Mouse (Mus musculus) right cerebral cortex, postnatal 36 days (tissue): Measurements from ENCODE around the gene Frrs1l.

ENCODE experiments used
- DNase-seq, 2 experiments: peaks; one replicate each; pipeline ENCODE4 v3.0.0; 2022; ENCODE audit warnings: low spot score in 2 of 2, mixed read lengths in 1 of 2

The Frrs1l gene

DNA sequence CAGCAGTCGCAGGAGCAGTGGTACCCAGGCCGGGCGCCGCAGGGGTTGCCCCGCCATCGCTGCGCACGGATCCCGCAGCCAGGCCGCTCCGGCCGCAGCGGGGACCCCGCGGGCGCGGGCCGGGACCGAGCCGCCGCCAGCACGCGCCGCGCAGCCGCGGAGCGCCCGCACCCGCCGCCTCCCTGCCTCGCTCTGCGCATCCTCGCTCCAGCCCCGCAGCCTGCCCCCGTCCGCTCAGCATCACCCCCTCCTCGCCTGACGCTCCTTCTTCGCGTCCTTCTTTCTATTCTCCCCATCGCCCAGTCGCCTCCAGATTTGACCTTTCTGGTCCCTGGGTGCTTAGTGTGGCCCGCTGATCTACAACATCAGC is at the start of gene Frrs1l:
TSS of gene Frrs1l (minus strand) at position 177 of the 370 bp plus-strand sequence.
- peak; percentile 48 to 51 for DNase-seq

DNA sequence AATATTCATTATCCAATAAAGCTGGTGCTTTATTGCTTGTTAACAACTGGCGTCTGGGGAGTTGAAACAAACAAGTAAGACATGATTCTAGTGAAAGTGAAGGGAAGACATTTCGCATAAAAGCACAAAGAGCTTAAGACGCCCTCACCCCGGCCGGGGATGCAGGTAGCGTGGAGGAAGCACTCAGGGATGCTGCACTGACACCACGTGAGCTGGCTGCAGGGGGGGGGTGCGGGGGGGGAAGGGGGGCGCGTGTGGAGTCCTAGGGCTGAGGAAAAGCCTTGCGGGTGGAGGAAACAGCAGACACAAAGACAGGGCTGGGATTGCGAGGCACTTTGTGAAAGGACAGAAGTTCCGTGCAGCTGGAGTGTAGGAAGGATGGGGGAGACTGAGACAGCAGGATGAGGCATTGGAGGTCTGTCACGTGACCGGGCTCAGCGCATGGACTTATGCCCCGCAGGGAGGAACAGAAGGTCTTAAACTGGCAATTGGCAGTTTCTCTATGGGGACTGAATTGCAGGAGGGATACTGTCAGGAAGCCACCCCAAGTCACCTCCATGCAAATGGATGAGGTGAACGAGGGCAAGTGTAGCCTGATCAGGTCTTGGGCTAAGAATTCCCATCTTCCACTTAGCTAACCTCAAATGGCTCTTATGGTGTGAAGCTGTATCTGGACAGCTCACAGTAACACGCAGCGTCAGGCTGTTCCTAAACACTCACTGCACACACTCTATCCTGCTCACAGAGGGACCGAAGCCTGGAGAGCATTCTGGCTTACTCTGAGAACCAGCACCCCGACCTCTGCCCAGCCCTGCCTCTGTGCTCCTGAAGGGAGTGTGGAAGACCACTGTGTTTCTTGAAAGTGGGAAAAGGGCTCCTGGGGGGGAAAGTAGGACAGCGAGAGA is 49.2 kb upstream of the Frrs1l start:
- no peak for DNase-seq

GRCm38 (mm10) chr4:57037554-57037953 is 47.4 kb upstream of the Frrs1l start:
- no peak for DNase-seq

DNA sequence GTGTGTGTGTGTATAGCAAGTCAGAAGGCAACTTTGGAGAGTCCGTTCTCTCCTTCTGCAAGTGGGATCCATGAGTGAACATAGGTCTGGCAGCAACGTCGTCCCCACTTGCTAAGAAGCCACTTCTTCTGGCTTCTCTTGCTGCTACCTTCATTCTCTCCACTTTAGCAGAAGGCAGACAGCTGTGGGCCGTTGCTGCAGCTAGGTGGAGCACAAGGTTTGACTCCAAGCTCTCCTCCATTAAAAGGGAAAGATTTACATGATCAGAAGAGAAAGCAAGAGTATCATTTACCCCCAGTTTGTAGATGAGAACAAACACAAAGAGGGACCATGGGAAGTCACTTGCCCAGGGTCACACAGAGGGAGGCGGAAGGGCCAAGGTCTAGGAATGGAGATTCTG is 44.0 kb upstream of the Frrs1l start:
- DNase-seq, result no peak

DNA sequence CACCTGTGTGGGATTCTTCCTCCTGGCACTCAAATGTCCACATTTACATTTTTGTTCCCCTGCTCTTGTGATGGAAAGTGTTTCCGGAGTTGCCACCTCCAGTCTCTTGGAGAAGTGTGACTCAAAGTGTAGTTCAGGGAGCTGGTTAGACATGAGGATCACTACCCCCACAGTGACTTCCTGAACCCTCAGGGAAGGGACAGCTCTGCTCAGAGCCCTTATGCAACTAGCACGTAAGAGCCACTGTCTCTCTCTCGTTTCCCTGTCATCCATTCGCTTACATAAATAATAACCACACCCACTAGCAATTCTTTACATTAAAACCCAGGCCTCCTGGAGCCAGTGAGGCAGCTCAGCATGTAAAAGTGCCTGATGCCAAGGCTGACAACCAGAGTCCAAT is 41.2 kb upstream of the Frrs1l start:
- no peak for DNase-seq

GRCm38 (mm10) chr4:57027954-57028353 is 37.8 kb upstream of the Frrs1l start:
- no peak for DNase-seq

DNA sequence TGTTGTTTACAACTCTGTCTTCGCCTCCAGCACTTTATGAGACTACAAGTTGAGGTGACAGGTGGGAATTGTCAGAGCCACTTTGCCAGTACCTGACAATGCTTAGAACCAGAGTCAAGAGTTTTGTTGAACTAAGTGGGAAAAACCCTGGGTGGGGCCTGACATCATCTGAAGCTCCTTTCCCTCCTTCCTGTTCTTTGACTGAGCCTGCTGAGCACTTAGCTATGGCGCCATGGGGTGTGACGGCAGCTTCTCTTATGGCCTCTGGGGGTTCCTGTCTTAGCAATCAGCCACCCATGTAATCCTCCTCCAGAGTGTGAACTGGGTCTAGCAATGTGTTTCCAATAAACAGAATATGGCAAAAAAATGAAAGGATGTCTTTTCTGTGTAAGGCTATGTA is 33.3 kb upstream of the Frrs1l start:
- no peak for DNase-seq

GRCm38 (mm10) chr4:57021288-57021687 is 31.1 kb upstream of the Frrs1l start:
- DNase-seq, result no peak

GRCm38 (mm10) chr4:57017229-57017628 is 27.0 kb upstream of the Frrs1l start:
- DNase-seq, result no peak

- DNase-seq, result no peak
Observed at GRCm38 (mm10) chr4:57016366-57017171, 26.4 kb upstream of the Frrs1l start.

GRCm38 (mm10) chr4:57015032-57015431 is 24.8 kb upstream of the Frrs1l start:
- no peak for DNase-seq

DNA sequence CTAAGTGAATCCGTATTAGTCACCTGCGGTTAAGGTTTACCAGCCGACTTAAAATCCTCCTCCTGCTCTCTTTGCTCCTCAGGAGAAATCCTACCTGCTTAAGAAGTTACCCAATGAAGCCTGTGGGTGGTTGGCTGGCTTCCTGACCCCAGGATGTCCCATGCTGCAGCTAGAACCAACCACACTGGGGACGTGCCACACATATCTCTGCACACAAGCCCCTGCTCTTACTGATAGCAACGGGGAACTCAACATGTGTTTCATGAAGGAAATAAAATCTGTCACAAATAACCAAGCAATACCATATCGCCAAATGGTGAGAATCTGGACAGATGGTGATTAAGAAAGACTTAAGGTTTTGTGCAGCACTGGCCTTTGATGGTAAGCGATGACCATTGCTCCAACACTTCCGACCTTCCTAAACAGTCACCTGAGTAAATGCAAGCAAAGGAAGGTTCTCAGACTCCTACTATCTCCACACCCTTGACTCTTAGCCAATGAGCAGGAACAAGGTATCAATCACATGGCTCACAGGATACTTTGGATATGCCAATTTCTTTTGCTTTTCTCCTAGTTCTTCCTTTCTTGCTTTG is 21.4 kb upstream of the Frrs1l start:
- no peak for DNase-seq

- no peak for DNase-seq
Observed at GRCm38 (mm10) chr4:57010919-57011318, 20.7 kb upstream of the Frrs1l start.

- DNase-seq, result no peak
Observed at GRCm38 (mm10) chr4:57010425-57010824, 20.2 kb upstream of the Frrs1l start.

- DNase-seq, result no peak
Observed at GRCm38 (mm10) chr4:57007717-57008116, 17.5 kb upstream of the Frrs1l start.

GRCm38 (mm10) chr4:57005011-57005410 is 14.8 kb upstream of the Frrs1l start:
- DNase-seq, result no peak

DNA sequence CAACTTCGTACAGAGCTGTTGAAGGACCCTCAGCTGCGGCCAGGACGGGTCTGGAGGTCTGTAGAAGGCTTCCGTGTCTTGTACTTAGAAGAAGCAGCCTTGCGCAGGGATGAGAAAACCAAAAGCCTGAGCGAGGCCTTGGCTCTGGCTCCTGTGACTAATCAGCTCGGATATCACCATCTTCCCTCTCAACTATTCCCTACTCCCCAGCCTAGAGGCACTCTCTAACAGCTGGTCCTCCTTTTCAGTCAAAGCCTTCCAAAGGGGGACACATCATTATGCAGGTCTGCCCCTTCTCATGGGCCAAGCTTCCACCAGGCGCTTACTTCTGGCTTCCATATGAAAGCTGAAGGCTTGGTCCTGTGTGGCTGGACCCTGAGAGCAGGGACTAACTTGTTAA is 13.7 kb upstream of the Frrs1l start:
- no peak for DNase-seq

GRCm38 (mm10) chr4:57002751-57003150 is 12.6 kb upstream of the Frrs1l start:
- no peak for DNase-seq

DNA sequence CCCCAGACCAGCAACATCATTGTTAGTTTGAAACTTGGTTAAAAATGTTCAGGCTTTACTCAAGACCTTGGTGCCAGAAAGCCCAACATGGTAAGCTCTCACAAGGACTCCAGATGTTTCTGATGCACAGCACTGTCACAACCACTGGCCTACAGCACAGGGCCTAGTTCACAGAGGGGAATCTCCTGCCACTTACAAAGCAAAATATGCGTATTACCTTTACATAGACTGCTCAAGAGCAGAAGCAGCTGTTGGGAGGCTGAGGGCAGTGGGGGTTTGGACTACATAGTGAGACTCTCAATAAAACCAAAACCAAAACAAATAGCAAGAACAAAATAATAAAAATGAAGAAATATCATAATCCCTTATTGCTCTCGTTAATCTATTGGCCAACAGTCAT is 11.2 kb upstream of the Frrs1l start:
- DNase-seq, result no peak

DNA sequence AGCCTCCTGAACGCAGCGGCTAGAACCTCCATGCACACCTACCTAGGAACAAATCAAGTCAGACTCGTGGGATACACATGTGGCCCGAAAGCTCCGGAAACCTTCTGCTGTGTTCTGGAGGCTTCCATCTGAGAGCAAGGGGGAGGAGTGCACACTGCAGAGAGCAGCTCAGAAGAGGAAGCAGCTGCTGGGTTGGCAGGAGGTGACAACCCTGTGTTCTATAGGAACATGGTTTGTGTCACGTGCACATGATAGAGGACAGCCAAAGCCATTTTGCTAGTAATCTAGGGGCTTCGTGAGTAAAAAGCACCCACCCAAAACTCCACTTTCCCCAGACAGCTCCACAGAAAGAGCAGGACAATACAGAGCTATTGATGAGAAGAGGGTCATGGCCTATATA is 3.1 kb upstream of the Frrs1l start:
- DNase-seq, result no peak

GRCm38 (mm10) chr4:56991951-56992350 is 1.8 kb upstream of the Frrs1l start:
- DNase-seq, result no peak

- peak; percentile 18 to 57 for DNase-seq
Observed at GRCm38 (mm10) chr4:56989431-56990214, 568 bp downstream of the Frrs1l start.
